Mouse (Mus musculus): ENCODE data around the gene Npas4. TPM values are rescaled to one million over a fixed set of nuclear protein-coding genes. Genes with fewer than 3 reads are reported as not detected.
A peak's percentile ranks its signal among the peaks of the same experiment; 100 is the strongest.
"Not testable (repeated sequence)": the region's sequence is repeated elsewhere in the genome, so short reads cannot be mapped to it uniquely, and the experiment has no call there.

The Npas4 gene
- total RNA-seq (2021): 10 to 100 TPM in 1 of 2 experiments, 1 to 10 TPM in 1; 5.1 to 10.5 TPM
- long read RNA-seq, experiment 1: 0 reads
- long read RNA-seq, experiment 2, partial matches to known transcripts: 0 of 1 reads
- long read RNA-seq, experiment 2, other reads (novel, unspliced or antisense): 1 of 1 reads

- DNase-seq (ENCODE audit: low spot score in 2 of 2): no peak
Measured at GRCm38 (mm10) chr19:4990256-4990625, at the start of gene Npas4. Gene Npas4 (minus strand): TSS chr19:4990316.

GRCm38 (mm10) chr19:5039301-5040114 is 49.4 kb upstream of the Npas4 start:
- peak in 1 of 2 experiments; percentile 41 for DNase-seq (ENCODE audit: low spot score in 2 of 2)

GRCm38 (mm10) chr19:5038709-5039156 is 48.6 kb upstream of the Npas4 start, which contains the start of the genes B4gat1 and AC124502.3:
Gene B4gat1 (plus strand): TSS chr19:5038826.
Gene AC124502.3 (plus strand): TSS chr19:5038891.
- peak; percentile 90 to 92 for DNase-seq (ENCODE audit: low spot score in 2 of 2)

GRCm38 (mm10) chr19:5037678-5038571 is 47.8 kb upstream of the Npas4 start:
- DNase-seq (ENCODE audit: low spot score in 2 of 2): peak; percentile 83 to 86

- no peak for DNase-seq (ENCODE audit: low spot score in 2 of 2)
Measured at GRCm38 (mm10) chr19:5036577-5036976, 46.5 kb upstream of the Npas4 start.

GRCm38 (mm10) chr19:5032686-5033085 is 42.6 kb upstream of the Npas4 start:
- no peak for DNase-seq (ENCODE audit: low spot score in 2 of 2)

- no peak for DNase-seq (ENCODE audit: low spot score in 2 of 2)
Measured at GRCm38 (mm10) chr19:5026111-5026510, 36.0 kb upstream of the Npas4 start.

- peak; percentile 85 to 90 for DNase-seq (ENCODE audit: low spot score in 2 of 2)
Measured at GRCm38 (mm10) chr19:5023621-5024479, 33.7 kb upstream of the Npas4 start, which contains the start of gene Slc29a2. Gene Slc29a2 (plus strand): TSS chr19:5023860.

GRCm38 (mm10) chr19:5021416-5021815 is 31.3 kb upstream of the Npas4 start:
- DNase-seq (ENCODE audit: low spot score in 2 of 2): no peak

GRCm38 (mm10) chr19:5018191-5018590 is 28.1 kb upstream of the Npas4 start:
- DNase-seq (ENCODE audit: low spot score in 2 of 2): no peak

- DNase-seq (ENCODE audit: low spot score in 2 of 2): no peak
Measured at GRCm38 (mm10) chr19:5017611-5018010, 27.5 kb upstream of the Npas4 start.

- DNase-seq (ENCODE audit: low spot score in 2 of 2): peak; percentile 29 to 43
Measured at GRCm38 (mm10) chr19:5016782-5017181, 26.7 kb upstream of the Npas4 start.

- no peak for DNase-seq (ENCODE audit: low spot score in 2 of 2)
Measured at GRCm38 (mm10) chr19:5016221-5016742, 26.2 kb upstream of the Npas4 start.

GRCm38 (mm10) chr19:5014961-5015398 is 24.9 kb upstream of the Npas4 start:
- DNase-seq (ENCODE audit: low spot score in 2 of 2): peak in 1 of 2 experiments; percentile 38

- DNase-seq (ENCODE audit: low spot score in 2 of 2): no peak
Measured at GRCm38 (mm10) chr19:5013138-5013537, 23.0 kb upstream of the Npas4 start.

- no peak for DNase-seq (ENCODE audit: low spot score in 2 of 2)
Measured at GRCm38 (mm10) chr19:5004925-5005324, 14.8 kb upstream of the Npas4 start.

GRCm38 (mm10) chr19:5003644-5004043 is 13.5 kb upstream of the Npas4 start:
- DNase-seq (ENCODE audit: low spot score in 2 of 2): not testable (repeated sequence)

- DNase-seq (ENCODE audit: low spot score in 2 of 2): peak; percentile 89 to 94
Measured at GRCm38 (mm10) chr19:5001666-5002406, 11.7 kb upstream of the Npas4 start.

- no peak for DNase-seq (ENCODE audit: low spot score in 2 of 2)
Measured at GRCm38 (mm10) chr19:4999445-5000140, 9.5 kb upstream of the Npas4 start.
